Mouse (Mus musculus): ENCODE results near the gene Igf1.

- TF ChIP-seq CTCF (IDR thresholded peaks at IDR 0.05; ENCODE audit: control insufficient read depth, insufficient read depth, insufficient replicate concordance, low read depth, low read length) = no peak
- TF ChIP-seq POLR2A (IDR thresholded peaks at IDR 0.05; ENCODE audit: control insufficient read depth, low read depth, low read length) = no peak
Measured at GRCm38 (mm10) chr10:87922263-87922662, 64.2 kb downstream of the Igf1 start.

All from testis, adult 2 months (tissue).